Mouse (Mus musculus) CH12.LX (cell line): Measurements from ENCODE around the gene Exoc6b. TPM values are rescaled to one million over a fixed set of nuclear protein-coding genes. Genes with fewer than 3 reads are reported as not detected.

Experiments used
- DNase-seq: peaks from one replicate; pipeline ENCODE4 v3.0.0-alpha.2; 2013; ENCODE audit errors: extremely low read depth
- H3K27ac ChIP-seq: 2 replicates; pipeline ENCODE4 v1.5.1; 2012; ENCODE audit warnings: low read depth, mild to moderate bottlenecking, control low read depth, moderate library complexity; ENCODE audit not compliant: insufficient read depth
- H3K27me3 ChIP-seq: replicated peaks from 2 replicates; pipeline ENCODE3; 2012; ENCODE audit warnings: inconsistent platforms
- H3K36me3 ChIP-seq, 2 experiments: replicated peaks in 1 of 2; 2 replicates each; pipeline versions ENCODE3 to v1.6.1; 2012; ENCODE audit warnings: inconsistent platforms in 1 of 2, low read length in 1 of 2, mild to moderate bottlenecking in 1 of 2, mixed read lengths in 1 of 2, moderate library complexity in 1 of 2; ENCODE audit not compliant: control insufficient read depth in 1 of 2, insufficient read depth in 1 of 2
- H3K4me1 ChIP-seq, 2 experiments: 2 replicates each; pipeline ENCODE4 v1.6.1; 2012; ENCODE audit warnings: inconsistent platforms in 1 of 2, moderate library complexity in 1 of 2; ENCODE audit not compliant: insufficient read depth in 2 of 2, control insufficient read depth in 1 of 2
- H3K4me2 ChIP-seq: 2 replicates; pipeline ENCODE4 v1.6.1; 2012; ENCODE audit warnings: low read depth, mild to moderate bottlenecking, control low read depth; ENCODE audit not compliant: poor library complexity, insufficient read depth, severe bottlenecking
- H3K4me3 ChIP-seq, 3 experiments: fragments of 150-350 bp in 1 of 3; sonication (generic) in 1 of 3; replicated peaks in 1 of 3; 2 replicates each; pipeline versions ENCODE3 to v1.5.1; 2011 to 2012; ENCODE audit warnings: low read depth in 2 of 3, low read length in 2 of 3, mild to moderate bottlenecking in 2 of 3, moderate library complexity in 2 of 3, control low read depth in 1 of 3, improper control_type of control experiment in 1 of 3, inconsistent platforms in 1 of 3, mixed read lengths in 1 of 3; ENCODE audit not compliant: poor library complexity in 1 of 3
- H3K79me2 ChIP-seq: replicated peaks from 2 replicates; pipeline ENCODE4 v1.6.1; 2012; ENCODE audit warnings: mild to moderate bottlenecking, moderate library complexity; ENCODE audit not compliant: control insufficient read depth, poor library complexity, insufficient read depth, severe bottlenecking; ENCODE audit errors: extremely low read depth
- H3K9ac ChIP-seq: 2 replicates; pipeline ENCODE4 v1.6.1; 2012; ENCODE audit warnings: low read depth, mild to moderate bottlenecking, control low read depth, moderate library complexity; ENCODE audit not compliant: insufficient read depth
- H3K9me3 ChIP-seq: replicated peaks from 2 replicates; pipeline ENCODE3; 2012; ENCODE audit warnings: low read length, inconsistent platforms, mixed read lengths
- BHLHE40 ChIP-seq: IDR thresholded peaks from 2 replicates; pipeline ENCODE4 v1.6.1; 2011; ENCODE audit warnings: mild to moderate bottlenecking, low read depth, low read length, improper control_type of control experiment
- CHD1 ChIP-seq: IDR thresholded peaks from 2 replicates; pipeline ENCODE4 v1.6.1; 2012; ENCODE audit warnings: low read depth, low read length, improper control_type of control experiment, inconsistent platforms
- CTCF ChIP-seq, 2 experiments: IDR thresholded peaks in 1 of 2; conservative IDR thresholded peaks in 1 of 2; 2 replicates each; pipeline ENCODE4 v1.5.1; 2011 to 2012; ENCODE audit warnings: low read depth in 2 of 2, low read length in 2 of 2, improper control_type of control experiment in 1 of 2, inconsistent platforms in 1 of 2, mild to moderate bottlenecking in 1 of 2, moderate library complexity in 1 of 2
- ELF1 ChIP-seq: IDR thresholded peaks from 2 replicates; pipeline ENCODE4 v1.6.1; 2014; ENCODE audit warnings: low read depth, mild to moderate bottlenecking, inconsistent platforms, low read length, improper control_type of control experiment
- EP300 ChIP-seq: IDR thresholded peaks from 2 replicates; pipeline ENCODE4 v1.6.1; 2011; ENCODE audit warnings: low read length, improper control_type of control experiment
- GABPA ChIP-seq: IDR thresholded peaks from 2 replicates; pipeline ENCODE4 v1.6.1; 2012; ENCODE audit warnings: low read depth, low read length, improper control_type of control experiment, inconsistent platforms; ENCODE audit not compliant: insufficient replicate concordance
- JUN ChIP-seq: IDR thresholded peaks from 2 replicates; pipeline ENCODE4 v1.6.1; 2011; ENCODE audit warnings: low read depth, mild to moderate bottlenecking, low read length, improper control_type of control experiment, moderate library complexity; ENCODE audit not compliant: insufficient read depth
- JUND ChIP-seq: conservative IDR thresholded peaks from 2 replicates; pipeline ENCODE4 v1.6.1; 2011; ENCODE audit warnings: low read depth, low read length, improper control_type of control experiment
- MAFK ChIP-seq: IDR thresholded peaks from 2 replicates; pipeline ENCODE4 v1.6.1; 2011; ENCODE audit warnings: low read length, improper control_type of control experiment; ENCODE audit not compliant: insufficient replicate concordance
- MAX ChIP-seq: IDR thresholded peaks from 2 replicates; pipeline ENCODE4 v1.6.1; 2011; ENCODE audit warnings: low read length, improper control_type of control experiment
- MXI1 ChIP-seq: IDR thresholded peaks from 2 replicates; pipeline ENCODE4 v1.6.1; 2011; ENCODE audit warnings: mild to moderate bottlenecking, low read depth, low read length, improper control_type of control experiment
- NRF1 ChIP-seq: IDR thresholded peaks from 2 replicates; pipeline ENCODE4 v1.6.1; 2014; ENCODE audit warnings: low read depth, mild to moderate bottlenecking, inconsistent platforms, low read length, improper control_type of control experiment, moderate library complexity
- POLR2A ChIP-seq: IDR thresholded peaks from 2 replicates; pipeline ENCODE4 v1.6.1; 2011; ENCODE audit warnings: low read depth, mild to moderate bottlenecking, improper control_type of control experiment, low read length
- POLR2AphosphoS2 ChIP-seq: IDR thresholded peaks from 2 replicates; pipeline ENCODE4 v1.6.1; 2011; ENCODE audit warnings: low read depth, low read length, improper control_type of control experiment
- RCOR1 ChIP-seq: conservative IDR thresholded peaks from 2 replicates; pipeline ENCODE4 v1.6.1; 2012; ENCODE audit warnings: low read depth, mild to moderate bottlenecking, inconsistent platforms, low read length, improper control_type of control experiment
- SIN3A ChIP-seq: IDR thresholded peaks from 2 replicates; pipeline ENCODE4 v1.6.1; 2012; ENCODE audit warnings: low read length, improper control_type of control experiment, inconsistent platforms
- SMC3 ChIP-seq: IDR thresholded peaks from 2 replicates; pipeline ENCODE4 v1.6.1; 2011; ENCODE audit warnings: low read depth, low read length, improper control_type of control experiment
- TBP ChIP-seq: conservative IDR thresholded peaks from 2 replicates; pipeline ENCODE4 v1.6.1; 2011; ENCODE audit warnings: low read depth, low read length, improper control_type of control experiment
- UBTF ChIP-seq: IDR thresholded peaks from 2 replicates; pipeline ENCODE4 v1.6.1; 2012; ENCODE audit warnings: low read depth, mild to moderate bottlenecking, inconsistent platforms, low read length, improper control_type of control experiment, moderate library complexity
- USF1 ChIP-seq: IDR thresholded peaks from 2 replicates; pipeline ENCODE4 v1.6.1; 2014; ENCODE audit warnings: low read depth, mild to moderate bottlenecking, inconsistent platforms, low read length, improper control_type of control experiment
- ZC3H11A ChIP-seq: IDR thresholded peaks from 2 replicates; pipeline ENCODE4 v1.6.1; 2012; ENCODE audit warnings: low read depth, mild to moderate bottlenecking, inconsistent platforms, low read length, improper control_type of control experiment
- ZMIZ1 ChIP-seq: IDR thresholded peaks from 2 replicates; pipeline ENCODE4 v1.6.1; 2012; ENCODE audit warnings: low read depth, mild to moderate bottlenecking, inconsistent platforms, low read length, improper control_type of control experiment
- dilution Hi-C: fragments of 300-500 bp; cut with MboI; formaldehyde crosslinking; loops from 2 replicates; pipeline ENCODE4 v1.14.3; 2020; ENCODE audit warnings: low sequenced_read_pairs; ENCODE audit not compliant: extremely low pct_unique_long_range_greater_than_20kb, extremely low pct_ligation_motif_present
- in situ Hi-C: fragments of 300-500 bp; cut with MboI; formaldehyde crosslinking; loops from 3 replicates; pipeline ENCODE4 v1.14.3; 2019; ENCODE audit warnings: low sequenced_read_pairs, low pct_ligation_motif_present, low pct_unique_long_range_greater_than_20kb, mixed read lengths
- polyA plus RNA-seq: library from polyadenylated mRNA; unstranded; fragments of >175 nt; gene quantifications from 2 replicates; pipeline ENCODE4 v1.2.1, GENCODE M21; 2012; ENCODE audit warnings: low read depth; ENCODE audit not compliant: insufficient read length
- total RNA-seq, 2 experiments: library from RNA; depleted of rRNA; stranded (reverse); fragments of 300-350 nt in 1 of 2; fragments of >200 nt in 1 of 2; gene quantifications; 2 replicates each; pipeline ENCODE4 v1.2.3; 2012 to 2014

Exoc6b gene
- total and polyA plus RNA-seq, 3 experiments, result 1.7 to 5.2 (median 3.5) TPM

- H3K79me2 ChIP-seq, result no peaks in the 10 kb centered on the region
- H3K36me3 ChIP-seq, result no peaks in the 10 kb centered on the region
- dilution Hi-C loops, result no loop called here
- H3K27me3 ChIP-seq, result no peaks in the 10 kb centered on the region
- in situ Hi-C loops, result no loop called here
- no peak overlapping the region for H3K27ac ChIP-seq
- H3K4me1 ChIP-seq, result peaks cover 0 to 12% of the 10 kb centered on the region in 2 experiments; a peak in 2 of 4 replicates
- no peak overlapping the region for H3K9ac ChIP-seq
- no peak overlapping the region for H3K4me2 ChIP-seq
- H3K9me3 ChIP-seq, result no peaks in the 10 kb centered on the region
- no peak overlapping the region for H3K4me3 ChIP-seq
- TF ChIP-seq EP300 (no peak), CTCF (conservative IDR thresholded peaks at IDR 0.05 in 1 of 2, IDR thresholded peaks at IDR 0.05 in 1 of 2; ENCODE audit: low read depth in 2 of 2, low read length in 2 of 2) (no peak)
- DNase-seq, result no peak
Measured at GRCm38 (mm10) chr6:84710831-84711230, 358.5 kb downstream of the Exoc6b start.

GRCm38 (mm10) chr6:84708631-84709030, 360.7 kb downstream of the Exoc6b start:
- TF ChIP-seq MXI1 (no peak), ZMIZ1 (no peak), JUN (no peak), USF1 (no peak), UBTF (no peak), CTCF (conservative IDR thresholded peaks at IDR 0.05 in 1 of 2, IDR thresholded peaks at IDR 0.05 in 1 of 2; ENCODE audit: low read depth in 2 of 2, low read length in 2 of 2) (no peak)
- no peak for DNase-seq
- dilution Hi-C loops, result no loop called here

GRCm38 (mm10) chr6:84699579-84699978, 369.7 kb downstream of the Exoc6b start:
- Histone ChIP-seq H3K9me3 (no peaks in the 10 kb centered on the region), H3K27me3 (no peaks in the 10 kb centered on the region), H3K4me3 (no peak overlapping the region), H3K36me3 (no peaks in the 10 kb centered on the region), H3K9ac (no peak overlapping the region), H3K4me2 (no peak overlapping the region), H3K27ac (no peak overlapping the region), H3K4me1 (no peaks in the 10 kb centered on the region), H3K79me2 (no peaks in the 10 kb centered on the region)
- dilution Hi-C loops (no loop called here), in situ Hi-C loops (no loop called here)
- DNase-seq, result no peak
- no peak for TF ChIP-seq BHLHE40
- TF ChIP-seq POLR2AphosphoS2, result no peak
- no peak for TF ChIP-seq JUND
- no peak for TF ChIP-seq TBP
- TF ChIP-seq ZC3H11A, result no peak
- no peak for TF ChIP-seq NRF1
- no peak for TF ChIP-seq SMC3
- no peak for TF ChIP-seq MAX
- TF ChIP-seq POLR2A, result no peak
- no peak for TF ChIP-seq CHD1
- TF ChIP-seq RCOR1, result no peak
- TF ChIP-seq JUN, result no peak
- TF ChIP-seq ELF1, result no peak
- no peak for TF ChIP-seq SIN3A
- TF ChIP-seq MAFK, result no peak
- TF ChIP-seq GABPA, result no peak
- TF ChIP-seq CTCF (conservative IDR thresholded peaks at IDR 0.05 in 1 of 2, IDR thresholded peaks at IDR 0.05 in 1 of 2; ENCODE audit: low read depth in 2 of 2, low read length in 2 of 2), result no peak

More at GRCm38 (mm10) chr6:84708631-84709030, 360.7 kb downstream of the Exoc6b start:
- Histone ChIP-seq H3K27me3 (no peaks in the 10 kb centered on the region), H3K4me3 (no peak overlapping the region), H3K4me2 (no peak overlapping the region), H3K36me3 (no peaks in the 10 kb centered on the region), H3K9ac (no peak overlapping the region), H3K27ac (no peak overlapping the region), H3K79me2 (no peaks in the 10 kb centered on the region), H3K4me1 (peaks cover 0 to 12% of the 10 kb centered on the region in 2 experiments; a peak in 2 of 4 replicates), H3K9me3 (no peaks in the 10 kb centered on the region)
- in situ Hi-C loops, result no loop called here
